Mouse (Mus musculus): ENCODE data around the gene Supt7l. TPM values are rescaled to one million over a fixed set of nuclear protein-coding genes. Genes with fewer than 3 reads are reported as not detected.

The Supt7l gene
- 13.3 and 13.4 TPM in 2 replicates for polyA plus RNA-seq (2015; fragmentation: Nextera tagmentation; extraction: Ambion mirVana)

DNA sequence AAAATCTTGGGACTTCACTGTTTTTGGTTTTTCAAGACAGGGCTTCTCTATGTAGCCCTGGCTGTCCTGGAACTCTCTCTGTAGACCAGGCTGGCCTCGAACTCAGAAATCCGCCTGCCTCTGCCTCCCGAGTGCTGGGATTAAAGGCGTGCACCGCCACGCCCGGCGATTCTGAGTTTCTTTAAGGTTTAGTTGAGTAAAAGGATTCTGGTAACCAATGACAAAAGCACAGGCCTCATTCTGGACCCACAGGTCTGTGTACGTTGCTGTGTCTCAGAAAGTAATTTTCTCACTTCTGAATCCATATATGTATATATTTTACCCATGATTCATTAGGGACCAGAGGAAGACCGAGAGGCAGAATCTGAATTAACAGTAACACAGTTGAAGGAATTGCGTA is at the start of gene Supt7l:
TSS of gene Supt7l (minus strand) at position 101 of the 400 bp plus-strand sequence.

DNA sequence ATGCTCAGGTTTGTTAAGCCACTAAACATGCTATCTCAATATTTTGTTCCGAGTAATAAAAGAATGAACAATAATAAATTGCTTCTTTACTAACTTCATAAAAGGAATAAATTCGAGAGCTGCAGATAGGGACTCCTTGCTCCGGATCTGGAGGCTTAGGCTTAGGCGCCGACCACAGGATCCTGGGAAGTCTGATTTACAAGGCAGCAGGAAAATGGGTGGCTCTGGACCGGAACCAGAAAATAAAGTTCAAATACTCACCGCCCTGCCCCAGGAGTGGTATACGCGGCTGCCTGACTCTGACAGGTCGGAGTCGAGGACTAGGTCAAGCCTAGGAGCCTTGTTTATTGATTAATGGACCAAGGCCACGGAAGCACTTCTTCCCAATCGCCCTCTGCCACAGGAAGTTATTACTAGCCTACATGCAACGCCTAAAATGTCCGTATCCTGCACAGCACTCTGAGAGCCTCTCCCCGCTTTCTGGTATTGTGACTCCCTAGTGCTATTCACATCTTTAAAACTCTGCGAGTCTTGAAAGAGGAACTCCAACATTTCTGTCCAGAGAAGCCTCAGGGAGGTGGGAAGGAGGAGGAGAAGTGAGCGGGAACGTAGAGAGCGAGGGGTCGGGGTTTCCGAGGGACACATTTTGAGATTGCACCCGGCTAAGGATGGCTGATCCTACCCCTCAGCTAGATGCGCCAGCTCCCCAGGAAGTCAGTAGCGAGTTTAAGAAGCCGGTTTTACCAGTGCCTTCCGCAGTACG is 1.1 kb downstream of the Supt7l start, which contains the start of gene Slc4a1ap:
TSS of gene Slc4a1ap (plus strand) at position 642 of the 763 bp plus-strand sequence.

DNA sequence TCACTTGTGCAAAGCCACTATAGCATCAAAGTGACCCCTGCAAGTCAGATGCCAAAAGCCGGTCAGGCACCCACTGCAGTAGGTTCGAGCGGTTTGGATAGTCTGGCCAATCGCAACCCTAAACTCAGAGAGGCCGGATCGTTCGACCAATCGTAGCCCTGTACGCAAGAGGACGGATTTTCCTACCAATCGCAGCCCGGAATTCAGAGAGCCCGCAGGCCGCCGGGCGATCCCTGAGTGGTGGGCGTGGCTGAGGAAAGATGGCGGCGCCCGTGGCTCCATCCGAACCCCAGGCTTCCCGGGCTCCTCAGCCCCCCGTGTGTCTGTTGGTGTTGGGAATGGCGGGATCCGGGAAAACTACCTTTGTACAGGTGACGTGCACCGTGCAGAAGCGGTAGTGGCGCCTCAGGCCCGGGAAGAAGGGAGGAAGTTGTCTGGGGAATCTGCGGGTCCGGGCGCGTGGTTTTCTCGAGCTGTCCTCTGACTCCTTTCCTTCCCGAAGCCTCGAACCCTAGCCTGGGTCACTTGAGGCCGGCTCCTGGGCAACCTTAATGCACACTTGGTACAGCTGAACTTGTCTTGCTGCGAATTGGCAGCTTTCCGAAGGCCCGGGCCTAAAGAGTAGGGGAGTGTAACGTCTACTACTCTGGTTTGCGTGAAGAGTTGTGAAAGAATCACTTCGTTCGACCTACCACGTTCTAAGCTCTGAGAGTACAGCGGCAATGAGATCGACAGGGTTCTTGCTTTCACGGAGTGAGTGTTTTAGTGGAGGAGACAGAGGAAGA is 32.9 kb downstream of the Supt7l start, which contains the start of gene Gpn1:
TSS of gene Gpn1 (plus strand) at position 229 of the 785 bp plus-strand sequence.

DNA sequence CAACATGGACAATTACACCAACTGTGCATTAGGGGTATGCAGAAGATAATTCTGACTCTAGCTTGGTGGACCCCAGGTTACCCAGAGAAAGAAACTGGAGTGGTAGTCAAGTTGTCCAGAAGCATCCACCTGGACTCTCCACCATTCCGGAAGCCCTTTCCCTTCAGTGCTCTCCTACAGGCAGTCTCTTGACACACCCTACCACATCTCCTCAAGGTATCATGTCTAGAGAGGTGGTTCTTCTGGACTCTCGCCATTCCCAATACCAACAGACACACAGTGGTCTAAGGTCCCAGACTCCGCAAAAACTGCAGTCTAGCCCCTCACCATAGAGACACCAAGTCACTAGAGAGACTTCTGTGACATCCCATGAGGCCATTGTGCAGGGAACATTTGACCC is 42.2 kb downstream of the Supt7l start, which contains the start of gene 4930548H24Rik:
TSS of gene 4930548H24Rik (plus strand) at position 301 of the 400 bp plus-strand sequence.

Other genes with a start within 250 kb of the Supt7l start
- gene Ift172, start 236.7 kb downstream of the Supt7l start, polyA plus RNA-seq (2015; fragmentation: Nextera tagmentation; extraction: Ambion mirVana) = 9.7 and 12.7 TPM in 2 replicates
- 12.9 and 13.2 TPM in 2 replicates for gene Fndc4, start 231.7 kb downstream of the Supt7l start, polyA plus RNA-seq (2015; fragmentation: Nextera tagmentation; extraction: Ambion mirVana)
- 0.11 TPM in 1 of 2 replicates, not detected in the other for gene Gckr, start 230.4 kb downstream of the Supt7l start, polyA plus RNA-seq (2015; fragmentation: Nextera tagmentation; extraction: Ambion mirVana)
- 16.1 and 17.2 TPM in 2 replicates for gene Zfp512, start 75.4 kb downstream of the Supt7l start, polyA plus RNA-seq (2015; fragmentation: Nextera tagmentation; extraction: Ambion mirVana)
- not detected in 2 replicates for gene 4930548H24Rik, start 42.1 kb downstream of the Supt7l start, polyA plus RNA-seq (2015; fragmentation: Nextera tagmentation; extraction: Ambion mirVana)
- gene Gpn1, start 33.1 kb downstream of the Supt7l start, polyA plus RNA-seq (2015; fragmentation: Nextera tagmentation; extraction: Ambion mirVana) = 25.9 and 26.0 TPM in 2 replicates
- gene Slc4a1ap, start 812 bp downstream of the Supt7l start, polyA plus RNA-seq (2015; fragmentation: Nextera tagmentation; extraction: Ambion mirVana) = 17.3 and 20.0 TPM in 2 replicates
- 490 and 531 TPM in 2 replicates for gene Mrpl33, start 69.1 kb upstream of the Supt7l start, polyA plus RNA-seq (2015; fragmentation: Nextera tagmentation; extraction: Ambion mirVana)
- 1.8 and 2.8 TPM in 2 replicates for gene Rbks, start 169.8 kb upstream of the Supt7l start, polyA plus RNA-seq (2015; fragmentation: Nextera tagmentation; extraction: Ambion mirVana)
- gene Babam2, start 169.9 kb upstream of the Supt7l start, polyA plus RNA-seq (2015; fragmentation: Nextera tagmentation; extraction: Ambion mirVana) = 49.7 and 60.4 TPM in 2 replicates